ENCODE assay signal across 14 mouse cellular contexts in the genomic region with DNA sequence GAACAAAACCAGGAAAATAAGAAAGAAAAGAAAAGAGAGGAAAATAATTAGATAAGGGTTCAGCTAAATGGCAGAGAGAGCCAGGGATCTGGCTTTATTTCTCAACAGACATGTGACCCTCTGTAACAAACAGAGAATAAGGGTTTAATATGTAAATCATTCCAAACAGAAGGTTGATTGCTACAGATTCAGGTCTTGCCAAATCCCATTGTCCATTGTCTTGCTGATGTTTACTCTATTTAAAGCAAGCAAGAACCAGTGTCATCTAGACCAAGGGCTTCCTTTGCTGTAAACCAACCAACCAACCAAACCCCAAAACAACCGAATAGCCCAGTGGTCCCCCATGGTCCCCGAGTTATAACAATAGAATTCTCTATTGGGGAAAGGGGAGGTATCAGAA. TPM values are rescaled to one million over a fixed set of nuclear protein-coding genes. Genes with fewer than 3 reads are reported as not detected.
"Had no signal": no experiment of that assay in that cellular context is flagged by ENCODE, and none has a peak within 500 bp of the region (broad histone marks: within the 10 kb centered on the region; RNA-seq: fewer than 3 reads in every experiment).

No protein-coding gene starts in this region.

- DNase-seq: gastrocnemius, adult 2 months; gastrocnemius, postnatal 10 days; gastrocnemius, postnatal 25 days; heart, adult 2 months; heart, postnatal 14 days; heart, postnatal 36 days; kidney, adult 2 months; kidney, adult 9 months; kidney, postnatal 14 days; kidney, postnatal 36 days; layer of hippocampus, postnatal 36 days; left cerebral cortex, postnatal 4 days; lung, adult 18-20 months had no signal

RNA-seq across cellular contexts. Expression of a gene that starts 19.9 kb away (rescaled TPM):
- total RNA-seq: gastrocnemius, adult 2 months; heart, adult 2 months; liver, adult 2 months had no signal
